Mouse (Mus musculus) C2C12 (cell line): ENCODE results near the gene Dkk3.

Experiments
- CTCF ChIP-seq: IDR thresholded peaks from one replicate; pipeline ENCODE4 v1.5.1; 2011; ENCODE audit not compliant: control insufficient read depth, insufficient read depth, insufficient read length
- MAX ChIP-seq: IDR thresholded peaks from one replicate; pipeline ENCODE4 v1.6.1; 2011; ENCODE audit warnings: mild to moderate bottlenecking, control low read depth

- TF ChIP-seq CTCF (no peak), MAX (peak; percentile 68)
These were observed 44.0 kb upstream of the Dkk3 start for GRCm38 (mm10) chr7:112202843-112203242.
